Mouse (Mus musculus) hindbrain, postnatal 0 days (tissue): ENCODE data around the gene Olfr1352. TPM values are rescaled to one million over a fixed set of nuclear protein-coding genes. Genes with fewer than 3 reads are reported as not detected.
"Not testable (repeated sequence)": the region's sequence is repeated elsewhere in the genome, so short reads cannot be mapped to it uniquely, and the experiment has no call there.

ENCODE experiments used
- ATAC-seq: fragments of 200-750 bp; cut with Nextera tagmentation; 2 replicates; pipeline ENCODE4 v1.8.0; 2017; ENCODE audit warnings: mild to moderate bottlenecking, moderate TSS enrichment, moderate library complexity
- DNase-seq: peaks from one replicate; pipeline ENCODE4 v3.0.0-alpha.2; 2015; ENCODE audit warnings: low spot score
- H3K27ac ChIP-seq: fragments of 300-500 bp; sonication (generic); 2 replicates; pipeline ENCODE4 v1.5.1; 2014; ENCODE audit warnings: mild to moderate bottlenecking
- H3K27me3 ChIP-seq: fragments of 300-500 bp; sonication (generic); 2 replicates; pipeline ENCODE4 v1.6.1; 2014; ENCODE audit warnings: low read length, mixed read lengths; ENCODE audit not compliant: insufficient read depth
- H3K36me3 ChIP-seq: fragments of 300-500 bp; sonication (generic); 2 replicates; pipeline ENCODE4 v1.6.1; 2014; ENCODE audit warnings: low read length, mixed read lengths; ENCODE audit not compliant: insufficient read depth
- H3K4me1 ChIP-seq: fragments of 300-500 bp; sonication (generic); 2 replicates; pipeline ENCODE4 v1.6.1; 2014; ENCODE audit warnings: antibody characterized with exemption, low read length, mixed read lengths; ENCODE audit not compliant: insufficient read depth
- H3K4me2 ChIP-seq: fragments of 300-500 bp; sonication (generic); 2 replicates; pipeline ENCODE4 v1.6.1; 2014; ENCODE audit warnings: low read depth, mild to moderate bottlenecking, low read length, moderate library complexity, mixed read lengths
- H3K4me3 ChIP-seq: fragments of 300-500 bp; sonication (generic); 2 replicates; pipeline ENCODE4 v1.5.1; 2014; ENCODE audit warnings: low read length
- H3K9ac ChIP-seq: fragments of 300-500 bp; sonication (generic); replicated peaks from 2 replicates; pipeline ENCODE4 v1.6.1; 2014; ENCODE audit warnings: mild to moderate bottlenecking, low read length, moderate library complexity, mixed read lengths
- H3K9me3 ChIP-seq: fragments of 300-500 bp; sonication (generic); 2 replicates; pipeline ENCODE4 v1.6.1; 2016; ENCODE audit warnings: low read length, mixed read lengths
- CTCF ChIP-seq: IDR thresholded peaks from 2 replicates; pipeline ENCODE4 v1.5.1; 2016; ENCODE audit warnings: antibody characterized with exemption, control low read depth, low read depth
- WGBS: fragments of 180-500 bp; shearing (Covaris S2); extraction: QIAGEN DNeasy Blood & Tissue Kit; methylation state at CpG from one replicate; pipeline ENCODE4 v1.1.7; 2014; 5-methylcytosine and 5-hydroxymethylcytosine counted together
- polyA plus RNA-seq: library from polyadenylated mRNA; unstranded; fragments of >200 nt; fragmentation: Nextera tagmentation; extraction: Ambion mirVana; gene quantifications from 2 replicates; pipeline ENCODE4 v1.2.1, GENCODE M21; 2015
- total RNA-seq: library from RNA; depleted of rRNA; stranded (reverse); fragments of >200 nt; gene quantifications from 2 replicates; pipeline ENCODE4 v1.2.3, GENCODE M21; 2014; rRNA removed

Gene Olfr1352
- total RNA-seq = not detected in 2 replicates
- not detected in 2 replicates for polyA plus RNA-seq

DNA sequence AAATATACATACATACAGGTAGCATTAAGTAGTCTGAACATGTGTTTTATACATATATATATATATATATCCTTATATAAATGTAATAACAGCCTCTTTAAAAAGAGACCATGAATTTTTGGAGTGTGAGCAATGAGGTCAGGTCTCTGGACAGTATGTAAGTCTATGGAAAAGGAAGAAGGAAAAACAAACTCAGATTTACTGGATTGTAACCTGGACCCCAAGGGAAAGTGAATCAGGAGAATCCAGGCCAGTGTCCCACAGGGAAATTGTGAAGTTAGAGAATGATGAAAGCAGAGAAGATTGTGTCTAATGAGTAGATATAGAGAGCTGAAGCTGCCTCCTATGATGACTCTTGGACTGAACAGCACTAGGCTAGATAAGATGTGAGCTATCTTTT, at the start of gene Olfr1352:
Gene Olfr1352, plus strand, starts transcription at position 301 of the 400 bp plus-strand sequence.
- Histone ChIP-seq H3K4me2 (no peak within 1 kb of the TSS), H3K27me3 (no peaks in the 10 kb centered on the region), H3K9me3 (no peaks in the 10 kb centered on the region), H3K4me1 (no peaks in the 10 kb centered on the region), H3K9ac (no peak within 1 kb of the TSS), H3K27ac (no peak within 1 kb of the TSS), H3K4me3 (no peak within 1 kb of the TSS), H3K36me3 (no peaks in the 10 kb centered on the region)
- TF ChIP-seq CTCF = no peak
- ATAC-seq (no peak), DNase-seq (no peak)

GRCm38 (mm10) chr10:78950336-78950735, 30.5 kb upstream of the Olfr1352 start, which contains the start of gene Olfr8:
TSS of gene Olfr8 (plus strand) at chr10:78950636.
- not testable (repeated sequence) for H3K9ac ChIP-seq, H3K9me3 ChIP-seq, ATAC-seq, H3K4me2 ChIP-seq, H3K36me3 ChIP-seq, DNase-seq, H3K4me3 ChIP-seq, H3K27ac ChIP-seq, H3K4me1 ChIP-seq, H3K27me3 ChIP-seq
- WGBS = 90% methylated on average over 1 of the region's 1 CpGs

DNA sequence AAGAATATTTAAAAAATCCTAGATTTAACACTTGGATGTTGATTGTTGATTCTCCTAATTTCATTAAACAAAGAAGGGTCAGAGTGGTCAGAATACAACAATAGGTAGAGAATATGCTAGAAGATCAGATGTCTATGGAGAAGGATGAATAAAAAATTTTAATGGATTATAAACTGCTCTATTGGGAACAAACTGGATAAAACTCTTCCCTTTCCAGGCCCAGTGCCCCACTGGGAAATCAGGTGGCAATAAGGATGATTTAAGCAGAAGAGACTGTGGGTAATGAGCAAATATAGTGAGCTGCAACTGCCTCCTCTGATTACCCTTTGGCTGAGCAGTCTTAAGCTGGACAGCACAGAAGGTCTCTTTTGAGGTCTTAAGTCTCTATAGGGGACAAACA, 17.8 kb upstream of the Olfr1352 start, which contains the start of gene Olfr1353:
Gene Olfr1353, plus strand, starts transcription at position 301 of the 400 bp plus-strand sequence.
- not testable (repeated sequence) for H3K4me3 ChIP-seq

DNA sequence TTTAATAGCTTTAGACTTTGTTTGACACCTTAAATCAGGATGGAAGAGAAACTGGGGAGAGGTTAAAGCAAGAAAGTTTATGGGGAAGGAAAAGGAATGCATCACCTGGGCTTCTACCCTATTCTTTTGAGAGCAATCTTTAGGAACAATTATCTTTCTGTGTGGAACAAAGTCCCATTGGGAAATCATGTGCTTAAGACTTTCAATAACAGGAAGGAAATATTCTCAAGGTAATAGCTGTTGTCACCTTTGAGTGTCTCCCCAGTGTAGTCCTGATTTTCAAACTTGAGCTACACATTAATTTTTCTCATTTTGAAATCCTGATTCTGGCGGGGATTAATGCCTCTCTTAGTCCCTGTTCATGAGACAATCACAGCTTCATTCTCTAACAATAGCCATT, 31.3 kb downstream of the Olfr1352 start, which contains the start of gene Olfr1351:
Gene Olfr1351, plus strand, starts transcription at position 301 of the 400 bp plus-strand sequence.
- WGBS = 63% methylated on average over 1 of the region's 1 CpGs
- Histone ChIP-seq H3K27ac (no peak within 1 kb of the TSS), H3K4me1 (no peaks in the 10 kb centered on the region), H3K4me2 (no peak within 1 kb of the TSS), H3K27me3 (no peaks in the 10 kb centered on the region), H3K9ac (no peak within 1 kb of the TSS), H3K4me3 (no peak within 1 kb of the TSS), H3K36me3 (no peaks in the 10 kb centered on the region), H3K9me3 (no peaks in the 10 kb centered on the region)
- no peak for ATAC-seq
- no peak for DNase-seq
- TF ChIP-seq CTCF = no peak

More for the DNA sequence above, 17.8 kb upstream of the Olfr1352 start, which contains the start of gene Olfr1353:
- H3K27me3 ChIP-seq, H3K4me2 ChIP-seq, H3K9ac ChIP-seq, H3K4me1 ChIP-seq, DNase-seq, H3K27ac ChIP-seq, H3K9me3 ChIP-seq, H3K36me3 ChIP-seq, ATAC-seq: not testable (repeated sequence)

- ATAC-seq = no peak
These were observed 47.6 kb downstream of the Olfr1352 start, which contains the start of gene Olfr57 for GRCm38 (mm10) chr10:79028441-79028840. TSS of gene Olfr57 (plus strand) at chr10:79028741.

More at GRCm38 (mm10) chr10:79028441-79028840, 47.6 kb downstream of the Olfr1352 start, which contains the start of gene Olfr57:
- Histone ChIP-seq H3K4me2 (no peak within 1 kb of the TSS), H3K4me1 (no peaks in the 10 kb centered on the region), H3K27me3 (no peaks in the 10 kb centered on the region), H3K9ac (no peak within 1 kb of the TSS), H3K36me3 (no peaks in the 10 kb centered on the region), H3K4me3 (no peak within 1 kb of the TSS), H3K9me3 (no peaks in the 10 kb centered on the region), H3K27ac (no peak within 1 kb of the TSS)
- no peak for TF ChIP-seq CTCF
- no peak for DNase-seq

Other genes starting within 250 kb of the Olfr1352 start
- gene Ccdc105, start 228.0 kb upstream of the Olfr1352 start, total RNA-seq = not detected in 2 replicates
- 0.16 and 0.28 TPM in 2 replicates for gene Ccdc105, start 228.0 kb upstream of the Olfr1352 start, polyA plus RNA-seq
- gene Slc1a6, start 200.6 kb upstream of the Olfr1352 start, total RNA-seq = 79.2 and 80.1 TPM in 2 replicates
- 38.8 and 41.3 TPM in 2 replicates for gene Slc1a6, start 200.6 kb upstream of the Olfr1352 start, polyA plus RNA-seq
- gene Olfr1356, start 128.9 kb upstream of the Olfr1352 start, total RNA-seq = not detected in 2 replicates
- gene Olfr1356, start 128.9 kb upstream of the Olfr1352 start, polyA plus RNA-seq = not detected in 2 replicates
- gene Olfr1355, start 105.5 kb upstream of the Olfr1352 start, total RNA-seq = not detected in 2 replicates
- not detected in 2 replicates for gene Olfr1355, start 105.5 kb upstream of the Olfr1352 start, polyA plus RNA-seq
- gene Olfr1354, start 67.9 kb upstream of the Olfr1352 start, total RNA-seq = not detected in 2 replicates
- not detected in 2 replicates for gene Olfr1354, start 67.9 kb upstream of the Olfr1352 start, polyA plus RNA-seq
- not detected in 2 replicates for gene Olfr8, start 30.4 kb upstream of the Olfr1352 start, total RNA-seq
- gene Olfr8, start 30.4 kb upstream of the Olfr1352 start, polyA plus RNA-seq = not detected in 2 replicates
- not detected in 2 replicates for gene Olfr1353, start 17.7 kb upstream of the Olfr1352 start, total RNA-seq
- gene Olfr1353, start 17.7 kb upstream of the Olfr1352 start, polyA plus RNA-seq = not detected in 2 replicates
- gene Olfr1351, start 31.4 kb downstream of the Olfr1352 start, total RNA-seq = not detected in 2 replicates
- gene Olfr1351, start 31.4 kb downstream of the Olfr1352 start, polyA plus RNA-seq = 0.05 TPM in 1 of 2 replicates, not detected in the other
- gene Olfr57, start 47.7 kb downstream of the Olfr1352 start, total RNA-seq = not detected in 2 replicates
- gene Olfr57, start 47.7 kb downstream of the Olfr1352 start, polyA plus RNA-seq = 0.45 and 1.0 TPM in 2 replicates
- 16.6 and 18.2 TPM in 2 replicates for gene 2610008E11Rik, start 116.5 kb downstream of the Olfr1352 start, total RNA-seq
- 19.4 and 20.0 TPM in 2 replicates for gene 2610008E11Rik, start 116.5 kb downstream of the Olfr1352 start, polyA plus RNA-seq
- gene Vmn2r80, start 167.7 kb downstream of the Olfr1352 start, total RNA-seq = not detected in 2 replicates
- gene Vmn2r80, start 167.7 kb downstream of the Olfr1352 start, polyA plus RNA-seq = not detected in 2 replicates